Mouse (Mus musculus) MEL (cell line): ENCODE measurements around the gene Rnaset2a. TPM values are rescaled to one million over a fixed set of nuclear protein-coding genes. Genes with fewer than 3 reads are reported as not detected.
A peak's percentile ranks its signal among the peaks of the same experiment; 100 is the strongest.
"Not testable (repeated sequence)": the region's sequence is repeated elsewhere in the genome, so short reads cannot be mapped to it uniquely, and the experiment has no call there.

Experiments used
- DNase-seq: peaks from one replicate; pipeline ENCODE4 v3.0.0; 2011; ENCODE audit warnings: low read depth, low spot score
- H3K27ac ChIP-seq: 2 replicates; pipeline ENCODE4 v1.5.1; 2012; ENCODE audit warnings: low read depth, mild to moderate bottlenecking, control low read depth, low read length, moderate library complexity; ENCODE audit not compliant: control insufficient read depth
- H3K27me3 ChIP-seq, 2 experiments: fragments of 150-350 bp in 1 of 2; sonication (generic) in 1 of 2; 2 replicates each; pipeline ENCODE4 v1.6.1; 2012; ENCODE audit warnings: low read length in 2 of 2, mild to moderate bottlenecking in 2 of 2, improper control_type of control experiment in 1 of 2, moderate library complexity in 1 of 2; ENCODE audit not compliant: insufficient read depth in 2 of 2, control insufficient read depth in 1 of 2
- H3K36me3 ChIP-seq, 2 experiments: 2 replicates each; pipeline ENCODE4 v1.6.1; 2012 to 2014; ENCODE audit warnings: low read length in 2 of 2, improper control_type of control experiment in 1 of 2, inconsistent platforms in 1 of 2, mild to moderate bottlenecking in 1 of 2; ENCODE audit not compliant: insufficient read depth in 2 of 2, control insufficient read depth in 1 of 2
- H3K4me1 ChIP-seq, 2 experiments: fragments of 150-350 bp in 1 of 2; sonication (generic) in 1 of 2; 2 replicates each; pipeline ENCODE4 v1.6.1; 2012; ENCODE audit warnings: low read length in 2 of 2, improper control_type of control experiment in 1 of 2, mild to moderate bottlenecking in 1 of 2; ENCODE audit not compliant: insufficient read depth in 2 of 2, control insufficient read depth in 1 of 2
- H3K4me3 ChIP-seq, 2 experiments: fragments of 150-350 bp in 1 of 2; sonication (generic) in 1 of 2; 2 replicates each; pipeline ENCODE4 v1.5.1; 2012; ENCODE audit warnings: low read depth in 2 of 2, low read length in 2 of 2, mild to moderate bottlenecking in 2 of 2, moderate library complexity in 2 of 2, control low read depth in 1 of 2, improper control_type of control experiment in 1 of 2; ENCODE audit not compliant: control insufficient read depth in 1 of 2, insufficient read depth in 1 of 2
- H3K79me2 ChIP-seq: 2 replicates; pipeline ENCODE4 v1.6.1; 2012; ENCODE audit warnings: mild to moderate bottlenecking, low read length, moderate library complexity; ENCODE audit not compliant: control insufficient read depth, poor library complexity, insufficient read depth
- H3K9ac ChIP-seq: 2 replicates; pipeline ENCODE4 v1.6.1; 2012; ENCODE audit warnings: low read depth, mild to moderate bottlenecking, control low read depth, low read length, moderate library complexity; ENCODE audit not compliant: control insufficient read depth, poor library complexity, severe bottlenecking
- H3K9me3 ChIP-seq: fragments of 150-350 bp; sonication (generic); replicated peaks from 2 replicates; pipeline ENCODE4 v1.6.1; 2012; ENCODE audit warnings: mild to moderate bottlenecking, low read length, improper control_type of control experiment, moderate library complexity; ENCODE audit not compliant: insufficient read depth
- polyA plus RNA-seq, 2 experiments: library from polyadenylated mRNA; stranded (reverse) in 1 of 2; unstranded in 1 of 2; fragments of >175 nt in 1 of 2; fragments of >200 nt in 1 of 2; gene quantifications; 2 replicates each; pipeline versions ENCODE4 v1.2.1 to v1.2.4; 2012; ENCODE audit warnings: low replicate concordance in 2 of 2, low read depth in 1 of 2; ENCODE audit not compliant: insufficient read length in 2 of 2, insufficient read depth in 1 of 2, missing spikeins in 1 of 2
- total RNA-seq: library from RNA; depleted of rRNA; stranded (reverse); fragments of 300-350 nt; gene quantifications from 2 replicates; pipeline ENCODE4 v1.2.3, GENCODE M21; 2012; rRNA removed

Rnaset2a gene
- total and polyA plus RNA-seq, 3 experiments, result 11.6 to 49.3 TPM; not detected in 1

GRCm38 (mm10) chr17:8095653-8096052 lies 52.2 kb downstream of the Rnaset2a start:
- H3K79me2 ChIP-seq, H3K27me3 ChIP-seq, H3K9me3 ChIP-seq, DNase-seq, H3K9ac ChIP-seq, H3K4me3 ChIP-seq, H3K36me3 ChIP-seq, H3K27ac ChIP-seq, H3K4me1 ChIP-seq: not testable (repeated sequence)

GRCm38 (mm10) chr17:8092537-8093526 lies 55.1 kb downstream of the Rnaset2a start:
- H3K9ac ChIP-seq, H3K79me2 ChIP-seq, H3K9me3 ChIP-seq, H3K4me1 ChIP-seq, DNase-seq, H3K36me3 ChIP-seq, H3K4me3 ChIP-seq, H3K27me3 ChIP-seq, H3K27ac ChIP-seq: not testable (repeated sequence)

GRCm38 (mm10) chr17:8091320-8091719 lies 56.6 kb downstream of the Rnaset2a start:
- not testable (repeated sequence) for DNase-seq, H3K4me1 ChIP-seq, H3K9ac ChIP-seq, H3K79me2 ChIP-seq, H3K27me3 ChIP-seq, H3K36me3 ChIP-seq, H3K4me3 ChIP-seq, H3K9me3 ChIP-seq, H3K27ac ChIP-seq

- not testable (repeated sequence) for H3K79me2 ChIP-seq, H3K27me3 ChIP-seq, H3K4me3 ChIP-seq, H3K36me3 ChIP-seq, H3K9ac ChIP-seq, H3K27ac ChIP-seq, H3K4me1 ChIP-seq, H3K9me3 ChIP-seq
- peak; percentile 1 for DNase-seq
Measured at GRCm38 (mm10) chr17:8069847-8070246, 78.0 kb downstream of the Rnaset2a start.

Other genes starting within 250 kb of the Rnaset2a start
- gene Tagap, start 222.1 kb downstream of the Rnaset2a start, total RNA-seq, result 3.3 and 4.3 TPM in 2 replicates
- gene Tagap, start 222.1 kb downstream of the Rnaset2a start, polyA plus RNA-seq, result 1 to 10 TPM in 1 of 2 experiments, not detected in 1; 4.5 TPM
- 18.7 and 25.5 TPM in 2 replicates for gene Rsph3a, start 202.5 kb downstream of the Rnaset2a start, total RNA-seq
- gene Rsph3a, start 202.5 kb downstream of the Rnaset2a start, polyA plus RNA-seq, result 10 to 100 TPM in 1 of 2 experiments, not detected in 1; 37.4 TPM
- not detected in 2 replicates for gene Gm49673, start 309 bp downstream of the Rnaset2a start, total RNA-seq
- not detected for gene Gm49673, start 309 bp downstream of the Rnaset2a start, polyA plus RNA-seq
- 37.6 and 43.5 TPM in 2 replicates for gene Fgfr1op, start 17.4 kb upstream of the Rnaset2a start, total RNA-seq
- gene Fgfr1op, start 17.4 kb upstream of the Rnaset2a start, polyA plus RNA-seq, result 10 to 100 TPM in 1 of 2 experiments, not detected in 1; 44.5 TPM
- not detected in 2 replicates for gene Ccr6, start 87.9 kb upstream of the Rnaset2a start, total RNA-seq
- not detected for gene Ccr6, start 87.9 kb upstream of the Rnaset2a start, polyA plus RNA-seq
- gene Mpc1, start 134.8 kb upstream of the Rnaset2a start, total RNA-seq, result 89.6 and 105 TPM in 2 replicates
- 10 to 100 TPM in 1 of 2 experiments, not detected in 1; 56.2 TPM for gene Mpc1, start 134.8 kb upstream of the Rnaset2a start, polyA plus RNA-seq
- gene Sft2d1, start 163.0 kb upstream of the Rnaset2a start, total RNA-seq, result 87.9 and 88.0 TPM in 2 replicates
- 100 to 1,000 TPM in 1 of 2 experiments, not detected in 1; 101 TPM for gene Sft2d1, start 163.0 kb upstream of the Rnaset2a start, polyA plus RNA-seq
- gene Prr18, start 189.4 kb upstream of the Rnaset2a start, total RNA-seq, result 0.03 and 0.04 TPM in 2 replicates
- gene Prr18, start 189.4 kb upstream of the Rnaset2a start, polyA plus RNA-seq, result under 1 TPM in 1 of 2 experiments, not detected in 1; 0.10 TPM
- gene T2, start 207.9 kb upstream of the Rnaset2a start, total RNA-seq, result not detected in 2 replicates
- gene T2, start 207.9 kb upstream of the Rnaset2a start, polyA plus RNA-seq, result under 1 TPM in 1 of 2 experiments, not detected in 1; 0.15 TPM